Mouse (Mus musculus) liver, embryonic 14.5 days (tissue): Measurements from ENCODE around the gene Fam49a.

Experiments
- CTCF ChIP-seq: IDR thresholded peaks from 2 replicates; pipeline ENCODE4 v1.5.1; 2016; ENCODE audit warnings: antibody characterized with exemption, low read depth, control low read depth
- EP300 ChIP-seq: IDR thresholded peaks from 2 replicates; pipeline ENCODE4 v1.6.1; 2016; ENCODE audit warnings: antibody characterized with exemption, low read depth

- peak; percentile 99 for TF ChIP-seq CTCF
- no peak for TF ChIP-seq EP300
Observed at GRCm38 (mm10) chr12:12323616-12324223, 61.8 kb downstream of the Fam49a start.
